Mouse (Mus musculus): ENCODE data around the gene Tiam2. TPM values are rescaled to one million over a fixed set of nuclear protein-coding genes. Genes with fewer than 3 reads are reported as not detected.

The Tiam2 gene
- polyA plus RNA-seq, 1 experiment from 2014 or later: 20.6 TPM

GRCm38 (mm10) chr17:3394985-3395384, 68.6 kb downstream of the Tiam2 start:
- ATAC-seq (ENCODE audit: insufficient number of reproducible peaks, insufficient read depth, low FRiP score, low TSS enrichment, low read depth): no peak
- no peaks in the 10 kb centered on the region for H3K27me3 ChIP-seq
- peaks cover 13% of the 10 kb centered on the region for H3K4me1 ChIP-seq (replicated peaks)

GRCm38 (mm10) chr17:3396881-3397281, 70.5 kb downstream of the Tiam2 start:
- H3K9me3 ChIP-seq: no peaks in the 10 kb centered on the region
- H3K27ac ChIP-seq: peak overlapping the region; percentile 53; the same call in 1 of the 2 replicates
- no peak for ATAC-seq (ENCODE audit: insufficient number of reproducible peaks, insufficient read depth, low FRiP score, low TSS enrichment, low read depth)
- H3K4me3 ChIP-seq (replicated peaks): no peak overlapping the region
- H3K4me1 ChIP-seq (replicated peaks): peaks cover 25% of the 10 kb centered on the region
- 76% methylated on average over 12 of the region's 12 CpGs for WGBS
- no peak overlapping the region for H3K4me2 ChIP-seq
- H3K27me3 ChIP-seq: no peaks in the 10 kb centered on the region
- H3K9ac ChIP-seq (replicated peaks): no peak overlapping the region
- no peaks in the 10 kb centered on the region for H3K36me3 ChIP-seq

More at GRCm38 (mm10) chr17:3394985-3395384, 68.6 kb downstream of the Tiam2 start:
- Histone ChIP-seq H3K27ac (no peak overlapping the region), H3K4me3 (replicated peaks) (no peak overlapping the region), H3K4me2 (no peak overlapping the region), H3K9me3 (no peaks in the 10 kb centered on the region), H3K36me3 (no peaks in the 10 kb centered on the region), H3K9ac (replicated peaks) (no peak overlapping the region)
- WGBS: 82% methylated on average over 2 of the region's 2 CpGs

GRCm38 (mm10) chr17:3397836-3398235, 71.5 kb downstream of the Tiam2 start:
- no peak overlapping the region for H3K4me3 ChIP-seq (replicated peaks)
- no peak overlapping the region for H3K4me2 ChIP-seq
- H3K27ac ChIP-seq: peak overlapping the region; percentile 12; the same call in 1 of the 2 replicates
- H3K9me3 ChIP-seq: no peaks in the 10 kb centered on the region
- ATAC-seq (ENCODE audit: insufficient number of reproducible peaks, insufficient read depth, low FRiP score, low TSS enrichment, low read depth): no peak
- no peak overlapping the region for H3K9ac ChIP-seq (replicated peaks)
- no peaks in the 10 kb centered on the region for H3K36me3 ChIP-seq
- WGBS: 48% methylated on average over 5 of the region's 5 CpGs
- no peaks in the 10 kb centered on the region for H3K27me3 ChIP-seq
- peaks cover 25% of the 10 kb centered on the region for H3K4me1 ChIP-seq (replicated peaks)

GRCm38 (mm10) chr17:3405350-3406073, 79.1 kb downstream of the Tiam2 start:
- no peaks in the 10 kb centered on the region for H3K36me3 ChIP-seq
- H3K4me3 ChIP-seq (replicated peaks): no peak overlapping the region
- H3K4me1 ChIP-seq (replicated peaks): peaks cover 38% of the 10 kb centered on the region
- ATAC-seq (ENCODE audit: insufficient number of reproducible peaks, insufficient read depth, low FRiP score, low TSS enrichment, low read depth): no peak
- WGBS: 79% methylated on average over 9 of the region's 9 CpGs
- no peak overlapping the region for H3K9ac ChIP-seq (replicated peaks)
- no peaks in the 10 kb centered on the region; the same call in 1 of the 2 replicates for H3K27me3 ChIP-seq
- H3K9me3 ChIP-seq: no peaks in the 10 kb centered on the region
- no peak overlapping the region for H3K27ac ChIP-seq
- no peak overlapping the region for H3K4me2 ChIP-seq

GRCm38 (mm10) chr17:3407051-3407450, 80.7 kb downstream of the Tiam2 start:
- Histone ChIP-seq H3K9me3 (no peaks in the 10 kb centered on the region), H3K36me3 (no peaks in the 10 kb centered on the region), H3K27me3 (no peaks in the 10 kb centered on the region; the same call in 1 of the 2 replicates), H3K4me3 (replicated peaks) (no peak overlapping the region), H3K4me1 (replicated peaks) (peaks cover 29% of the 10 kb centered on the region), H3K27ac (0 out of 2 replicates have a peak overlapping the region, but pooled peaks have one; percentile 13), H3K9ac (replicated peaks) (no peak overlapping the region), H3K4me2 (no peak overlapping the region)
- ATAC-seq (ENCODE audit: insufficient number of reproducible peaks, insufficient read depth, low FRiP score, low TSS enrichment, low read depth): no peak
- 0% methylated on average over 1 of the region's 1 CpGs for WGBS

- ATAC-seq (ENCODE audit: insufficient number of reproducible peaks, insufficient read depth, low FRiP score, low TSS enrichment, low read depth): no peak
- H3K27me3 ChIP-seq: peaks cover 12% of the 10 kb centered on the region
Measured at GRCm38 (mm10) chr17:3410307-3410706, 83.9 kb downstream of the Tiam2 start.

GRCm38 (mm10) chr17:3412771-3413170, 86.4 kb downstream of the Tiam2 start:
- no peak for ATAC-seq (ENCODE audit: insufficient number of reproducible peaks, insufficient read depth, low FRiP score, low TSS enrichment, low read depth)
- Histone ChIP-seq H3K4me2 (no peak overlapping the region), H3K36me3 (peaks cover 5% of the 10 kb centered on the region; the same call in 1 of the 2 replicates), H3K9ac (replicated peaks) (no peak overlapping the region), H3K27ac (no peak overlapping the region), H3K4me3 (replicated peaks) (no peak overlapping the region), H3K9me3 (no peaks in the 10 kb centered on the region), H3K27me3 (peaks cover 12% of the 10 kb centered on the region), H3K4me1 (replicated peaks) (peaks cover 13% of the 10 kb centered on the region)
- 60% methylated on average over 4 of the region's 4 CpGs for WGBS

More at GRCm38 (mm10) chr17:3410307-3410706, 83.9 kb downstream of the Tiam2 start:
- H3K4me3 ChIP-seq (replicated peaks): no peak overlapping the region
- no peaks in the 10 kb centered on the region for H3K9me3 ChIP-seq
- H3K4me1 ChIP-seq (replicated peaks): peaks cover 24% of the 10 kb centered on the region
- H3K27ac ChIP-seq: no peak overlapping the region
- H3K4me2 ChIP-seq: no peak overlapping the region
- H3K36me3 ChIP-seq: peaks cover 5% of the 10 kb centered on the region; the same call in 1 of the 2 replicates
- no peak overlapping the region for H3K9ac ChIP-seq (replicated peaks)
- WGBS: 59% methylated on average over 2 of the region's 2 CpGs

- Histone ChIP-seq H3K27ac (no peak overlapping the region), H3K9ac (replicated peaks) (no peak overlapping the region), H3K4me3 (replicated peaks) (no peak overlapping the region), H3K27me3 (peaks cover 12% of the 10 kb centered on the region), H3K9me3 (no peaks in the 10 kb centered on the region), H3K4me1 (replicated peaks) (peaks cover 16% of the 10 kb centered on the region), H3K4me2 (no peak overlapping the region), H3K36me3 (peaks cover 5% of the 10 kb centered on the region; the same call in 1 of the 2 replicates)
- 87% methylated on average over 3 of the region's 3 CpGs for WGBS
- no peak for ATAC-seq (ENCODE audit: insufficient number of reproducible peaks, insufficient read depth, low FRiP score, low TSS enrichment, low read depth)
Measured at GRCm38 (mm10) chr17:3415580-3415979, 89.2 kb downstream of the Tiam2 start.

- no peak overlapping the region for H3K27ac ChIP-seq
- H3K4me3 ChIP-seq (replicated peaks): no peak overlapping the region
- peaks cover 15% of the 10 kb centered on the region for H3K4me1 ChIP-seq (replicated peaks)
- WGBS: 23% methylated on average over 3 of the region's 3 CpGs
- H3K27me3 ChIP-seq: peaks cover 12% of the 10 kb centered on the region
- H3K9ac ChIP-seq (replicated peaks): no peak overlapping the region
- no peaks in the 10 kb centered on the region for H3K9me3 ChIP-seq
- H3K36me3 ChIP-seq: peaks cover 10% of the 10 kb centered on the region; the same call in 1 of the 2 replicates
- H3K4me2 ChIP-seq: no peak overlapping the region
- ATAC-seq (ENCODE audit: insufficient number of reproducible peaks, insufficient read depth, low FRiP score, low TSS enrichment, low read depth): no peak
Measured at GRCm38 (mm10) chr17:3416401-3416800, 90.0 kb downstream of the Tiam2 start.

- H3K4me2 ChIP-seq: no peak overlapping the region
- no peak overlapping the region for H3K27ac ChIP-seq
- H3K4me3 ChIP-seq (replicated peaks): no peak overlapping the region
- 50% methylated on average over 10 of the region's 10 CpGs for WGBS
- peaks cover 6% of the 10 kb centered on the region for H3K27me3 ChIP-seq
- no peak for ATAC-seq (ENCODE audit: insufficient number of reproducible peaks, insufficient read depth, low FRiP score, low TSS enrichment, low read depth)
- peaks cover 14% of the 10 kb centered on the region for H3K4me1 ChIP-seq (replicated peaks)
- H3K9ac ChIP-seq (replicated peaks): no peak overlapping the region
- peaks cover 15% of the 10 kb centered on the region; the same call in 1 of the 2 replicates for H3K36me3 ChIP-seq
- H3K9me3 ChIP-seq: no peaks in the 10 kb centered on the region
Measured at GRCm38 (mm10) chr17:3419368-3419928, 93.1 kb downstream of the Tiam2 start.

- H3K4me2 ChIP-seq: no peak overlapping the region
- H3K4me1 ChIP-seq (replicated peaks): peaks cover 12% of the 10 kb centered on the region
- H3K27me3 ChIP-seq: no peaks in the 10 kb centered on the region
- no peak overlapping the region for H3K4me3 ChIP-seq (replicated peaks)
- peaks cover 11% of the 10 kb centered on the region; the same call in 1 of the 2 replicates for H3K36me3 ChIP-seq
- no peak overlapping the region for H3K9ac ChIP-seq (replicated peaks)
- H3K27ac ChIP-seq: no peak overlapping the region
- H3K9me3 ChIP-seq: no peaks in the 10 kb centered on the region
- WGBS: 91% methylated on average over 4 of the region's 4 CpGs
- no peak for ATAC-seq (ENCODE audit: insufficient number of reproducible peaks, insufficient read depth, low FRiP score, low TSS enrichment, low read depth)
Measured at GRCm38 (mm10) chr17:3420148-3420547, 93.8 kb downstream of the Tiam2 start.

Data from limb, embryonic 12.5 days (tissue).